Mouse (Mus musculus): ENCODE results near the gene Pmm2. TPM values are rescaled to one million over a fixed set of nuclear protein-coding genes. Genes with fewer than 3 reads are reported as not detected.

The Pmm2 gene
- total RNA-seq (2023): 10 to 100 TPM; 85.6 to 95.8 TPM

GRCm38 (mm10) chr16:8637217-8638051 is at the start of gene Pmm2, which contains the start of gene Tmem186:
Gene Pmm2 (plus strand): TSS chr16:8637674.
Gene Tmem186 (minus strand): TSS chr16:8637712.

GRCm38 (mm10) chr16:8671551-8672349 is 34.3 kb downstream of the Pmm2 start, which contains the start of gene Carhsp1:
Gene Carhsp1 (minus strand): TSS chr16:8672155.

GRCm38 (mm10) chr16:8680470-8680869 is 43.0 kb downstream of the Pmm2 start, which contains the start of gene Gm5767:
Gene Gm5767 (plus strand): TSS chr16:8680770.

Other genes starting within 250 kb of the Pmm2 start
- not detected for gene Tmem114, start 212.5 kb upstream of the Pmm2 start, total RNA-seq (2023)
- gene Mettl22, start 166.9 kb upstream of the Pmm2 start, total RNA-seq (2023): 10 to 100 TPM; 18.0 to 22.4 TPM
- not detected for gene Abat, start 124.2 kb upstream of the Pmm2 start, total RNA-seq (2023)
- gene Tmem186, start within 50 bp of the Pmm2 start, total RNA-seq (2023): 10 to 100 TPM in 1 of 2 experiments, 1 to 10 TPM in 1; 9.9 to 12.0 TPM
- 10 to 100 TPM; 16.9 to 17.8 TPM for gene Carhsp1, start 34.5 kb downstream of the Pmm2 start, total RNA-seq (2023)
- gene Gm5767, start 43.1 kb downstream of the Pmm2 start, total RNA-seq (2023): not detected
- gene Usp7, start 154.6 kb downstream of the Pmm2 start, total RNA-seq (2023): 100 to 1,000 TPM; 314 TPM
- 100 to 1,000 TPM; 106 to 112 TPM for gene 1810013L24Rik, start 192.4 kb downstream of the Pmm2 start, total RNA-seq (2023)